Comparison of ENCODE assay signal across 8 mouse cellular contexts in genomic region chr5:124899945-124900631, GRCm38 (mm10). TPM values are rescaled to one million over a fixed set of nuclear protein-coding genes. Genes with fewer than 3 reads are reported as not detected.
DNase-seq lines count a peak whose midpoint lies in the region; ATAC-seq and TF ChIP-seq lines count a peak whose summit lies in the region.

No protein-coding gene starts in this region.

- peak; percentile 96 for ATAC-seq in common myeloid progenitor, adult 5-6 weeks (replicated peaks; ENCODE audit: low read depth, poor library complexity, severe bottlenecking)

- H3K4me3 ChIP-seq in left cerebral cortex, adult 2 months = no peak overlapping the region
- H3K4me3 ChIP-seq in megakaryocyte, embryonic 14.5 days (replicated peaks) = peak overlapping the region; percentile 76

- H3K36me3 ChIP-seq in megakaryocyte, embryonic 14.5 days (replicated peaks; ENCODE audit: low read length) = no peaks in the 10 kb centered on the region

- peak; percentile 80 for DNase-seq in ZHBTc4 (ENCODE audit: low read depth, low spot score)
- peak; percentile 72 to 75 for DNase-seq in gastrocnemius, adult 8-10 months (ENCODE audit: low spot score in 2 of 2)
- peak; percentile 44 for DNase-seq in hindlimb bud, embryonic 11.5 days (ENCODE audit: extremely low spot score, low read depth, low spot score)
- DNase-seq in left cerebral cortex, adult 2 months (ENCODE audit: extremely low spot score in 1 of 2, low spot score in 2 of 2) = peak; percentile 82 to 89
- peak; percentile 82 to 85 for DNase-seq in right cerebral cortex, adult 2 months (ENCODE audit: low spot score in 2 of 2)
- peak; percentile 65 for DNase-seq in urinary bladder, postnatal 10 days (ENCODE audit: low spot score)

- peaks cover 54% of the 10 kb centered on the region for H3K27me3 ChIP-seq in megakaryocyte, embryonic 14.5 days (replicated peaks)

- H3K27ac ChIP-seq in left cerebral cortex, adult 2 months = peak overlapping the region; percentile 29; the same call in 1 of the 2 replicates

- peaks cover 21% of the 10 kb centered on the region for H3K4me1 ChIP-seq in megakaryocyte, embryonic 14.5 days

- peaks cover 4% of the 10 kb centered on the region for H3K9me3 ChIP-seq in megakaryocyte, embryonic 14.5 days

- intact Hi-C loops in left cerebral cortex, adult 2 months (cut with DNase I) = loop anchor here (1.0 to 5.0 kb wide), 3 partner anchors 207 to 370 kb away; no protein-coding TSS in a partner anchor

- TF ChIP-seq CTCF in left cerebral cortex, adult 2 months (IDR thresholded peaks at IDR 0.05) = peak; percentile 99

RNA-seq across cellular contexts. Expression of gene Zfp664, which starts 37.6 kb away (rescaled TPM):
- total RNA-seq in common myeloid progenitor, adult 5-6 weeks (2017) = 30.4 and 31.2 TPM in 2 replicates
- 10 to 100 TPM; 14.6 to 19.9 (median 16.3) TPM for total RNA-seq in gastrocnemius, adult 8-10 months (2022)
- 10 to 100 TPM; 68.4 to 77.1 TPM for total RNA-seq in left cerebral cortex, adult 2 months (2021)
- 9.9 and 25.1 TPM in 2 replicates for polyA plus RNA-seq in megakaryocyte, embryonic 14.5 days (2012; ENCODE audit: insufficient read depth, low replicate concordance)

RNA-seq across cellular contexts. Expression of gene Ccdc92, which starts 37.9 kb away (rescaled TPM):
- 0.87 TPM in 1 of 2 replicates, not detected in the other for total RNA-seq in common myeloid progenitor, adult 5-6 weeks (2017)
- under 1 TPM; 0.24 to 0.51 (median 0.42) TPM for total RNA-seq in gastrocnemius, adult 8-10 months (2022)
- total RNA-seq in left cerebral cortex, adult 2 months (2021) = 10 to 100 TPM; 80.9 to 86.3 TPM
- polyA plus RNA-seq in megakaryocyte, embryonic 14.5 days (2012; ENCODE audit: insufficient read depth, low replicate concordance) = 105 and 129 TPM in 2 replicates

Comparison
In these comparisons a context has a peak if more than half of its experiments do, and no peak if none do; other contexts are left out.
1. RNA of gene Ccdc92, which starts 37.9 kb away (total RNA-seq): 80.9 to 86.3 TPM in left cerebral cortex, adult 2 months; 0.24 to 0.51 TPM in gastrocnemius, adult 8-10 months and 0.87 TPM in common myeloid progenitor, adult 5-6 weeks; every median in the first group is over 10 times any median in the second.
2. Peak in every context shown above with its lines, with median percentiles within 50 percentile points of each other: DNase-seq.